Mouse (Mus musculus) frontal cortex, adult 2 months (tissue): ENCODE data around the gene Cdc42se2. TPM values are rescaled to one million over a fixed set of nuclear protein-coding genes. Genes with fewer than 3 reads are reported as not detected.
A peak's percentile ranks its signal among the peaks of the same experiment; 100 is the strongest.

Experiments
- DNase-seq, 2 experiments: peaks; one replicate each; pipeline ENCODE4 v3.0.0; 2022; ENCODE audit warnings: low spot score in 1 of 2; ENCODE audit errors: extremely low spot score in 1 of 2
- polyA plus RNA-seq: library from polyadenylated mRNA; depleted of rRNA; stranded (reverse); fragments of >200 nt; gene quantifications from 2 replicates; pipeline ENCODE4 v1.2.3, GENCODE M21; 2012

Gene Cdc42se2
- polyA plus RNA-seq, 1 experiment, result 168 TPM

GRCm38 (mm10) chr11:54712849-54713248 is 74.6 kb downstream of the Cdc42se2 start:
- no peak for DNase-seq

GRCm38 (mm10) chr11:54710512-54711293 is 76.8 kb downstream of the Cdc42se2 start:
- no peak for DNase-seq

- DNase-seq, result no peak
Observed at GRCm38 (mm10) chr11:54709645-54710044, 77.8 kb downstream of the Cdc42se2 start.

GRCm38 (mm10) chr11:54708153-54708552 is 79.3 kb downstream of the Cdc42se2 start:
- no peak for DNase-seq

- peak; percentile 69 to 87 for DNase-seq
Observed at GRCm38 (mm10) chr11:54703306-54703705, 84.2 kb downstream of the Cdc42se2 start.

- DNase-seq, result no peak
Observed at GRCm38 (mm10) chr11:54701848-54702247, 85.6 kb downstream of the Cdc42se2 start.

GRCm38 (mm10) chr11:54699972-54700371 is 87.5 kb downstream of the Cdc42se2 start:
- DNase-seq, result no peak

- DNase-seq, result no peak
Observed at GRCm38 (mm10) chr11:54698636-54699035, 88.8 kb downstream of the Cdc42se2 start.

- DNase-seq, result no peak
Observed at GRCm38 (mm10) chr11:54697611-54698010, 89.9 kb downstream of the Cdc42se2 start.

- DNase-seq, result no peak
Observed at GRCm38 (mm10) chr11:54695951-54696350, 91.5 kb downstream of the Cdc42se2 start.

- no peak for DNase-seq
Observed at GRCm38 (mm10) chr11:54694291-54694690, 93.2 kb downstream of the Cdc42se2 start.

- no peak for DNase-seq
Observed at GRCm38 (mm10) chr11:54693696-54694095, 93.8 kb downstream of the Cdc42se2 start.

- DNase-seq, result peak in 1 of 2 experiments; percentile 22
Observed at GRCm38 (mm10) chr11:54691179-54691578, 96.3 kb downstream of the Cdc42se2 start.

- DNase-seq, result no peak
Observed at GRCm38 (mm10) chr11:54690171-54690570, 97.3 kb downstream of the Cdc42se2 start.

- no peak for DNase-seq
Observed at GRCm38 (mm10) chr11:54684831-54685230, 102.6 kb downstream of the Cdc42se2 start.

GRCm38 (mm10) chr11:54679141-54679540 is 108.3 kb downstream of the Cdc42se2 start:
- no peak for DNase-seq

GRCm38 (mm10) chr11:54675792-54676489 is 111.5 kb downstream of the Cdc42se2 start:
- DNase-seq, result peak in 1 of 2 experiments; percentile 26

GRCm38 (mm10) chr11:54673575-54674298 is 113.7 kb downstream of the Cdc42se2 start:
- DNase-seq, result no peak
